Mouse (Mus musculus): ENCODE data around the gene Hoxa2. TPM values are rescaled to one million over a fixed set of nuclear protein-coding genes. Genes with fewer than 3 reads are reported as not detected.

Gene Hoxa2
- total and polyA plus RNA-seq, 2 experiments from 2014 or later: 3.0 TPM; not detected in 1

- TF ChIP-seq CTCF (IDR thresholded peaks at IDR 0.05): no peak
- no peak for ATAC-seq (ENCODE audit: low FRiP score)
- H3K36me3 ChIP-seq (ENCODE audit: insufficient read depth, low read length): no peaks in the 10 kb centered on the region
- H3K4me2 ChIP-seq (ENCODE audit: low read depth, low read length, poor library complexity, severe bottlenecking): no peak overlapping the region
- H3K27ac ChIP-seq (ENCODE audit: low read depth, low read length): no peak overlapping the region
- no peak overlapping the region for H3K4me3 ChIP-seq (ENCODE audit: low read depth, low read length)
- H3K9ac ChIP-seq (replicated peaks; ENCODE audit: low read length, poor library complexity, severe bottlenecking): no peak overlapping the region
- H3K27me3 ChIP-seq (ENCODE audit: insufficient read depth, low read length): peaks cover 82% of the 10 kb centered on the region
- H3K9me3 ChIP-seq (ENCODE audit: low read length): no peaks in the 10 kb centered on the region
- 1% methylated on average over 42 of the region's 42 CpGs for WGBS
- no peak for DNase-seq (ENCODE audit: low spot score)
- H3K4me1 ChIP-seq (ENCODE audit: insufficient read depth, low read length): no peaks in the 10 kb centered on the region
These were observed 3.8 kb upstream of the Hoxa2 start for GRCm38 (mm10) chr6:52168191-52169055.

GRCm38 (mm10) chr6:52167736-52168161 lies 3.1 kb upstream of the Hoxa2 start:
- Histone ChIP-seq H3K27ac (ENCODE audit: low read depth, low read length) (no peak overlapping the region), H3K4me3 (ENCODE audit: low read depth, low read length) (no peak overlapping the region), H3K27me3 (ENCODE audit: insufficient read depth, low read length) (peaks cover 82% of the 10 kb centered on the region), H3K36me3 (ENCODE audit: insufficient read depth, low read length) (no peaks in the 10 kb centered on the region), H3K9ac (replicated peaks; ENCODE audit: low read length, poor library complexity, severe bottlenecking) (no peak overlapping the region), H3K4me1 (ENCODE audit: insufficient read depth, low read length) (no peaks in the 10 kb centered on the region), H3K4me2 (ENCODE audit: low read depth, low read length, poor library complexity, severe bottlenecking) (no peak overlapping the region), H3K9me3 (ENCODE audit: low read length) (no peaks in the 10 kb centered on the region)
- WGBS: under 1% methylated on average over 14 of the region's 14 CpGs
- TF ChIP-seq CTCF (IDR thresholded peaks at IDR 0.05): no peak
- DNase-seq (ENCODE audit: low spot score) (no peak), ATAC-seq (ENCODE audit: low FRiP score) (no peak)

GRCm38 (mm10) chr6:52167176-52167575 lies 2.5 kb upstream of the Hoxa2 start:
- Histone ChIP-seq H3K4me1 (ENCODE audit: insufficient read depth, low read length) (no peaks in the 10 kb centered on the region), H3K4me3 (ENCODE audit: low read depth, low read length) (no peak overlapping the region), H3K4me2 (ENCODE audit: low read depth, low read length, poor library complexity, severe bottlenecking) (no peak overlapping the region), H3K27me3 (ENCODE audit: insufficient read depth, low read length) (peaks cover 78% of the 10 kb centered on the region), H3K36me3 (ENCODE audit: insufficient read depth, low read length) (no peaks in the 10 kb centered on the region), H3K9me3 (ENCODE audit: low read length) (no peaks in the 10 kb centered on the region), H3K27ac (ENCODE audit: low read depth, low read length) (no peak overlapping the region), H3K9ac (replicated peaks; ENCODE audit: low read length, poor library complexity, severe bottlenecking) (no peak overlapping the region)
- WGBS: 10% methylated on average over 1 of the region's 1 CpGs
- ATAC-seq (ENCODE audit: low FRiP score): no peak
- no peak for TF ChIP-seq CTCF (IDR thresholded peaks at IDR 0.05)
- no peak for DNase-seq (ENCODE audit: low spot score)

- H3K4me2 ChIP-seq (ENCODE audit: low read depth, low read length, poor library complexity, severe bottlenecking): no peak overlapping the region
- DNase-seq (ENCODE audit: low spot score): no peak
- H3K36me3 ChIP-seq (ENCODE audit: insufficient read depth, low read length): no peaks in the 10 kb centered on the region
- peaks cover 76% of the 10 kb centered on the region for H3K27me3 ChIP-seq (ENCODE audit: insufficient read depth, low read length)
- no peaks in the 10 kb centered on the region for H3K9me3 ChIP-seq (ENCODE audit: low read length)
- no peak for TF ChIP-seq CTCF (IDR thresholded peaks at IDR 0.05)
- no peak overlapping the region for H3K4me3 ChIP-seq (ENCODE audit: low read depth, low read length)
- no peaks in the 10 kb centered on the region for H3K4me1 ChIP-seq (ENCODE audit: insufficient read depth, low read length)
- WGBS: 3% methylated on average over 4 of the region's 4 CpGs
- no peak overlapping the region for H3K9ac ChIP-seq (replicated peaks; ENCODE audit: low read length, poor library complexity, severe bottlenecking)
- no peak for ATAC-seq (ENCODE audit: low FRiP score)
- no peak overlapping the region for H3K27ac ChIP-seq (ENCODE audit: low read depth, low read length)
These were observed 1.9 kb upstream of the Hoxa2 start for GRCm38 (mm10) chr6:52166431-52167077.

- TF ChIP-seq CTCF (IDR thresholded peaks at IDR 0.05): no peak
- no peak overlapping the region for H3K4me2 ChIP-seq (ENCODE audit: low read depth, low read length, poor library complexity, severe bottlenecking)
- ATAC-seq (ENCODE audit: low FRiP score) (no peak), DNase-seq (ENCODE audit: low spot score) (no peak)
- H3K36me3 ChIP-seq (ENCODE audit: insufficient read depth, low read length): no peaks in the 10 kb centered on the region
- H3K27me3 ChIP-seq (ENCODE audit: insufficient read depth, low read length): peaks cover 73% of the 10 kb centered on the region
- H3K27ac ChIP-seq (ENCODE audit: low read depth, low read length): no peak overlapping the region
- 2% methylated on average over 28 of the region's 28 CpGs for WGBS
- H3K9me3 ChIP-seq (ENCODE audit: low read length): no peaks in the 10 kb centered on the region
- no peak overlapping the region for H3K9ac ChIP-seq (replicated peaks; ENCODE audit: low read length, poor library complexity, severe bottlenecking)
- no peak overlapping the region for H3K4me3 ChIP-seq (ENCODE audit: low read depth, low read length)
- no peaks in the 10 kb centered on the region for H3K4me1 ChIP-seq (ENCODE audit: insufficient read depth, low read length)
These were observed 1.1 kb upstream of the Hoxa2 start for GRCm38 (mm10) chr6:52165441-52166370.

All from midbrain, postnatal 0 days (tissue).